Mouse (Mus musculus) kidney, adult 2 months (tissue): ENCODE data around the gene Gm28047.
A peak's percentile ranks its signal among the peaks of the same experiment; 100 is the strongest.

Experiments used
- CTCF ChIP-seq: fragments of 200-500 bp; conservative IDR thresholded peaks from 2 replicates; pipeline ENCODE4 v1.5.1; 2011; ENCODE audit warnings: low read depth, mild to moderate bottlenecking, control low read depth, low read length, moderate library complexity, mixed read lengths; ENCODE audit not compliant: insufficient read depth, insufficient read length
- POLR2A ChIP-seq: fragments of 200-500 bp; IDR thresholded peaks from one replicate; pipeline ENCODE4 v1.6.1; 2011; ENCODE audit warnings: low read depth, low read length, control low read depth

GRCm38 (mm10) chr15:102517976-102518858 is 106.7 kb downstream of the Gm28047 start, which contains the start of gene Tarbp2:
- TF ChIP-seq CTCF (no peak), POLR2A (peak; percentile 11)
